Mouse (Mus musculus): ENCODE measurements around the gene Atf2. TPM values are rescaled to one million over a fixed set of nuclear protein-coding genes. Genes with fewer than 3 reads are reported as not detected.

Atf2 gene
- polyA plus RNA-seq, 1 experiment from 2014 or later, result 85.1 TPM

DNA sequence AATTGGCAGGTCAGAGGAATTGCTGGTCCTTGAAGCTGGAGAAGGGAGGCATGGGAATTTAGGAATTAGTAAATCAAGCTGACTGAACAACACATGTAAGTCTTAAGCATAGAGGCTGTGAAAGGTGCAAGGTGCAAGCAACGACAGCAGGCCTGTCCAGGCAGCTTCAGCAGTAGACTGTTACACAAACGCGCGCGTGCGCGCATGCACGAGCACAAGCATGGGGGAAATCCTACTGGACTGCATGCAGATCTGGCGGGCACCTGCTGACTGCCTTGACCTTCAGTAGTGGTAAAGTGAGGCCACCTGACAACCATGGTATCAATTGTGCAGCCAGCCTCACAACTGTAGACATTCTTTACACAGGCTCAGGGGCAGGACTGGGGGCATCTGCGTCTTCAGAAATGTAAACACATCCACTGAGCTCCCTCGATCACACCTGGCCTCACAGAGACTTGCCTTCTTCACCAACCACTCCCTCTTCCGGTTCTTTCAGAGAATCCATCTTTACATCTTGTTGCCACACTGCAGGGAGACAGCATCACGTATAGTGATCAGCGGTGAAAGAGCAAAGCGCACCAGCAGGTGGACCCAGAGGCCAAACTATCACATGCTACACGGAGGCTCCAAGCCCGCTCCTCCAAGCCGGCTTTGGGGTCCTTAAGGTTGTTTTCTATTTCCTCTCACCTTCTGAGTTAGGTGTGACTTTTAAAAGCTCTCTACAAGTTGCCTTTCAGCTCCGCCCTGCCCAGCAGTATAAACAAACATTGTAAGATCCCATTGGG, 100.4 kb downstream of the Atf2 start:
- no peak overlapping the region; the same call in 1 of the 2 replicates for H3K4me2 ChIP-seq (replicated peaks; ENCODE audit: low read depth, low read length)
- H3K4me1 ChIP-seq (ENCODE audit: control insufficient read depth, insufficient read depth, low read length), result no peaks in the 10 kb centered on the region
- peak; percentile 37; the same call in 1 of the 2 replicates for ATAC-seq (ENCODE audit: insufficient number of reproducible peaks, insufficient read depth, low FRiP score, low read depth)
- H3K36me3 ChIP-seq (ENCODE audit: control insufficient read depth, insufficient read depth, low read length), result no peaks in the 10 kb centered on the region
- H3K9me3 ChIP-seq (ENCODE audit: control insufficient read depth, low read depth, low read length), result no peaks in the 10 kb centered on the region
- H3K9ac ChIP-seq (replicated peaks; ENCODE audit: low read depth, low read length), result no peak overlapping the region
- no peak overlapping the region for H3K27ac ChIP-seq (ENCODE audit: low read length)
- 43% methylated on average over 19 of the region's 19 CpGs for WGBS
- no peaks in the 10 kb centered on the region for H3K27me3 ChIP-seq (ENCODE audit: control insufficient read depth, insufficient read depth, low read length)
- no peak overlapping the region for H3K4me3 ChIP-seq (ENCODE audit: low read depth, low read length)

DNA sequence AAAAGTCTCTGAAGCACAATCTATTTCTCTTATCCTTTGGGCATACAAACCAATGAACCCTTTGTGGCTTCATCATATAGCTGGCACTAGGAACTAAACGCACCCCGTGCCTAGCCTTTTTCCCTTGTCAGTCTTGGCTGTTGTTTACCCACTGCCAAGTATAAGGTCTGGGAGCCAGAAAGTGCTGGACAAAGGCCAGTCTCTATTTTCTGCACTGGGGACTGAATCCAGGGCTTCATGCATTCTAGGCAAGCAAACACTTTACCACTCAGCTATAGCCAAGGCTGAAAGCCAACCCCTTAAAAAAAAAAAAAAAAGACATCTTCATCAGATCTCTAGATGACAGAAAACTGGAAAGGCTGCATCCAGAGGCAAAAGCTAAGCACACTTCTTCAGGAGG, 102.1 kb downstream of the Atf2 start:
- Histone ChIP-seq H3K4me2 (replicated peaks; ENCODE audit: low read depth, low read length) (no peak overlapping the region), H3K27me3 (ENCODE audit: control insufficient read depth, insufficient read depth, low read length) (no peaks in the 10 kb centered on the region), H3K9ac (replicated peaks; ENCODE audit: low read depth, low read length) (no peak overlapping the region), H3K27ac (ENCODE audit: low read length) (no peak overlapping the region), H3K9me3 (ENCODE audit: control insufficient read depth, low read depth, low read length) (no peaks in the 10 kb centered on the region), H3K36me3 (ENCODE audit: control insufficient read depth, insufficient read depth, low read length) (no peaks in the 10 kb centered on the region), H3K4me3 (ENCODE audit: low read depth, low read length) (no peak overlapping the region), H3K4me1 (ENCODE audit: control insufficient read depth, insufficient read depth, low read length) (no peaks in the 10 kb centered on the region)
- ATAC-seq (ENCODE audit: insufficient number of reproducible peaks, insufficient read depth, low FRiP score, low read depth), result no peak
- 76% methylated on average over 2 of the region's 2 CpGs for WGBS

DNA sequence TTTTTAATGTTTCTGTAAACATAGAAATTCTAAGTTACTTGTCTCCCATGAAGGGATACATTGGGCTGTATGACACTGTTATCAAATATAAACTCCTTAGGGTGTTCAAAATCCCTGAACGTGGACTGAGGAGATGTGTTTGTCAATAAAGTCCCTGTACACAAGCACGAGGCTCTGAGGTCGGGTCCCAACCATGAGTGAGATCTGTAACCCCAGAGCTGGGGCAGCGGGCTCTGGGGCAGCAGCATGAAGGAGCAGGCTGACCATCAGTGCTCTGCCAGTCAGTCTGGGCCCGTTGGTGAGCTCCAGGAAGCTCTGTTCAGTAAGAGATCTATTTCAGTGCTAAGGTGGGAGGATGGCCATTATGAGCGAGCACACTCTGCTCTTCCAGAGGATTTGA, 104.0 kb downstream of the Atf2 start:
- no peaks in the 10 kb centered on the region for H3K27me3 ChIP-seq (ENCODE audit: control insufficient read depth, insufficient read depth, low read length)
- no peaks in the 10 kb centered on the region for H3K9me3 ChIP-seq (ENCODE audit: control insufficient read depth, low read depth, low read length)
- no peak overlapping the region for H3K9ac ChIP-seq (replicated peaks; ENCODE audit: low read depth, low read length)
- no peaks in the 10 kb centered on the region for H3K36me3 ChIP-seq (ENCODE audit: control insufficient read depth, insufficient read depth, low read length)
- WGBS, result 65% methylated on average over 6 of the region's 6 CpGs
- no peak overlapping the region for H3K4me2 ChIP-seq (replicated peaks; ENCODE audit: low read depth, low read length)
- H3K4me3 ChIP-seq (ENCODE audit: low read depth, low read length), result no peak overlapping the region
- H3K27ac ChIP-seq (ENCODE audit: low read length), result no peak overlapping the region
- H3K4me1 ChIP-seq (ENCODE audit: control insufficient read depth, insufficient read depth, low read length), result no peaks in the 10 kb centered on the region
- no peak for ATAC-seq (ENCODE audit: insufficient number of reproducible peaks, insufficient read depth, low FRiP score, low read depth)

DNA sequence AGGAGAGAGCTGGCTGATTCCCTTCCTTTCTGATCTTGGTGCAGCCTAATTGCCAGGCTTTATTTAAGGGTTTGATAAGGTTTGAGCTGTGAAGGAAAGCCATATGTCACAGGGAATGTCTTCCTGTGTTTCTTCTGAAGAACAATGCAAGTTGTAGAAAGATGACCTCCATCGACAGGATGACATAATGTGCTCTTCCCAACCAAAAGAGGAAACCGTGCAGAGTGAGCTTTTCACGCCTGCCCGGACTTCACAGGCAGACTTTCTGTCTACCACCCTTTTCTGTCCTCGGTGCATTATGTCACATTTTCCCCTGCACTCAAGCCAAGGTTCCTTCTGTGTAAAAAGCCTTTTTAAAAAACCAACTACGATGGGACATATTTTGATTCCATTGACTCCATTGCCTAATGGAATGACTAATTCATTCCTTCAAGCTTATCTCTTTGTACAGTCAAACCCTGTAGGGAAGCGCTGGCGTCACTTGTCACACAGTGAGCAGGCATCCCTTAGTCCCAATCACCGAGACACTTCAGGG, 110.0 kb downstream of the Atf2 start:
- Histone ChIP-seq H3K4me1 (ENCODE audit: control insufficient read depth, insufficient read depth, low read length) (no peaks in the 10 kb centered on the region), H3K9me3 (ENCODE audit: control insufficient read depth, low read depth, low read length) (no peaks in the 10 kb centered on the region), H3K4me2 (replicated peaks; ENCODE audit: low read depth, low read length) (no peak overlapping the region), H3K36me3 (ENCODE audit: control insufficient read depth, insufficient read depth, low read length) (no peaks in the 10 kb centered on the region), H3K27me3 (ENCODE audit: control insufficient read depth, insufficient read depth, low read length) (no peaks in the 10 kb centered on the region), H3K27ac (ENCODE audit: low read length) (no peak overlapping the region), H3K4me3 (ENCODE audit: low read depth, low read length) (no peak overlapping the region), H3K9ac (replicated peaks; ENCODE audit: low read depth, low read length) (no peak overlapping the region)
- WGBS, result 56% methylated on average over 9 of the region's 9 CpGs
- ATAC-seq (ENCODE audit: insufficient number of reproducible peaks, insufficient read depth, low FRiP score, low read depth), result no peak

DNA sequence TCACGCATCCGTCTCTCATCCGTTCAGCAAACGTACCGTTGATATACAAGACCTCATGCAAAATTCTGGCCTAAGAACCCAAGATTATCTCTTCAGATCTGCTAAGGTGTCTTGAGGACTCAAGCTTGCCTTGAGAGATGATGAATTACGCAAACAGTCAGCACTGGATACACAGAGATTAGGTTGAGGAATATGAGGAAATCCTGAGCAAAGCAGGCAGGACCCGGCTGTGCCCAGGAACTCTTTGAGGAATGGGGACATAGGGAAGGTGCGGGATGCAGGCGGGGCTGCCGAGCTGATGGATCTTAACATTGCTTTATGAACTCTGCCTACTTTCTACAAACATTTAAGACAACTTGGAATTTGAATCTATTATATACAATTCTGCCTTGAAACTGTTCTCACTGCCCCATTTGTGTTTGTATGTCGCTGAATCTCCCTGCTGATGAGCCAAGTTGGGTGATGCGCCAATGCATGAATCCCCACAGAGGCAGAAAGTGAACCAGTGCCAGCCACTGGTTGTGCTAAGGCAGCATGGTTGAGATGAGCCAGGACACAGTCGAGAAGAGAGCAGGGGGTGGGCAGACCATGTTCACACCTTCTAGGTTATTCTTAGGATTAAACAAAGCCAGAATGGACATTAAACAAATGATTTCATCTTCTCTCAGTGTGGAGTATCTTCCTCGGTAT, 112.0 kb downstream of the Atf2 start:
- no peak overlapping the region for H3K27ac ChIP-seq (ENCODE audit: low read length)
- no peak for ATAC-seq (ENCODE audit: insufficient number of reproducible peaks, insufficient read depth, low FRiP score, low read depth)
- no peaks in the 10 kb centered on the region for H3K9me3 ChIP-seq (ENCODE audit: control insufficient read depth, low read depth, low read length)
- H3K27me3 ChIP-seq (ENCODE audit: control insufficient read depth, insufficient read depth, low read length), result no peaks in the 10 kb centered on the region
- no peak overlapping the region for H3K4me3 ChIP-seq (ENCODE audit: low read depth, low read length)
- H3K36me3 ChIP-seq (ENCODE audit: control insufficient read depth, insufficient read depth, low read length), result no peaks in the 10 kb centered on the region
- H3K4me1 ChIP-seq (ENCODE audit: control insufficient read depth, insufficient read depth, low read length), result no peaks in the 10 kb centered on the region
- H3K9ac ChIP-seq (replicated peaks; ENCODE audit: low read depth, low read length), result no peak overlapping the region
- H3K4me2 ChIP-seq (replicated peaks; ENCODE audit: low read depth, low read length), result no peak overlapping the region
- 63% methylated on average over 14 of the region's 14 CpGs for WGBS

DNA sequence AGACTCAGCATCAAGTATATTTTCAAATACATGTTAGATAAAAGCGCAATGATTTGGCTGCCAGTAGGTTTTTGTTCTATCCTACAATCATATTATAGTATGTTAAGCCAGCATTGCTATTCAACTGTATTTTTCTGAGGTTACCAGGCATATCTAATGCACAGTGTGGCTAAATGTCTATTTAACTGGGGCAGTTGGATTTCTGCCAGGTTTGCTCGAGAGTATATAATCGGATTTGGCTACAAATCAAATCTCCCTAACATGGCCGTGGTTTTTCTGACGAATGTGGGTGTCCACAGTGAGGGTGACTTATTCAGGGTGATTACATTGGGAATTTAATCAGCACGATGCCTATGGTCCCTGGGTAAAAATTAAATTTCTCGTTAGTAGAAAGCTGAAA, 112.6 kb downstream of the Atf2 start:
- Histone ChIP-seq H3K4me2 (replicated peaks; ENCODE audit: low read depth, low read length) (no peak overlapping the region), H3K9ac (replicated peaks; ENCODE audit: low read depth, low read length) (no peak overlapping the region), H3K27me3 (ENCODE audit: control insufficient read depth, insufficient read depth, low read length) (no peaks in the 10 kb centered on the region), H3K4me1 (ENCODE audit: control insufficient read depth, insufficient read depth, low read length) (no peaks in the 10 kb centered on the region), H3K9me3 (ENCODE audit: control insufficient read depth, low read depth, low read length) (no peaks in the 10 kb centered on the region), H3K36me3 (ENCODE audit: control insufficient read depth, insufficient read depth, low read length) (no peaks in the 10 kb centered on the region), H3K27ac (ENCODE audit: low read length) (no peak overlapping the region), H3K4me3 (ENCODE audit: low read depth, low read length) (no peak overlapping the region)
- 45% methylated on average over 7 of the region's 7 CpGs for WGBS
- no peak for ATAC-seq (ENCODE audit: insufficient number of reproducible peaks, insufficient read depth, low FRiP score, low read depth)

DNA sequence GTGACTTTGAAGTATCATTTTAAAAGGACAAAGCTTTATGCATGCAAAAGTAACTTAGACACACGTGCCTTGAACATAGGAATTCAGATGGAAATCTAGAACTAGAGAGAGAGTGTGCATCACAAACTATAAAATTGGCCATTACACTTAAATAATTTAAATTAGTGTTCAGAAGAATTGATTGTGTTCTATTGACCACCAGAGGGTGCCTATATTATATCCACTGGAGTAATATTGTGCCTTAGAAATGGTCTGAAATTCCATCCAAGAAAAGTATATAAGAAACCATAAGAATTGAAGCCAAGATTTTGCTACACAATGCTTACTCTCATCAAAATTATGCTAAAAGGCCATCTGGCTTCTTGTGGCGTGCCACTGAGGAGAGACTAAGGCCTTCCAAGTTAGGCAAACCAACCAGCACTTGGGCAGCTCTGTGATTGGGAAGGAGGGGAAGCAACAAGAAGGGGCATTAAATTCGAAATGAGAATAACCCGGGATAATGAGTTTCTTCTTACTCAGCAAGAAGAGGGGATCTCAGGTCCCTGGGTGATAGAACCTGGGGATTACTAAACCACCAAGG, 113.3 kb downstream of the Atf2 start:
- WGBS, result 83% methylated on average over 4 of the region's 4 CpGs
- Histone ChIP-seq H3K27me3 (ENCODE audit: control insufficient read depth, insufficient read depth, low read length) (no peaks in the 10 kb centered on the region), H3K9me3 (ENCODE audit: control insufficient read depth, low read depth, low read length) (no peaks in the 10 kb centered on the region), H3K4me2 (replicated peaks; ENCODE audit: low read depth, low read length) (no peak overlapping the region), H3K4me3 (ENCODE audit: low read depth, low read length) (no peak overlapping the region), H3K4me1 (ENCODE audit: control insufficient read depth, insufficient read depth, low read length) (no peaks in the 10 kb centered on the region), H3K9ac (replicated peaks; ENCODE audit: low read depth, low read length) (no peak overlapping the region), H3K36me3 (ENCODE audit: control insufficient read depth, insufficient read depth, low read length) (no peaks in the 10 kb centered on the region), H3K27ac (ENCODE audit: low read length) (no peak overlapping the region)
- ATAC-seq (ENCODE audit: insufficient number of reproducible peaks, insufficient read depth, low FRiP score, low read depth), result no peak

DNA sequence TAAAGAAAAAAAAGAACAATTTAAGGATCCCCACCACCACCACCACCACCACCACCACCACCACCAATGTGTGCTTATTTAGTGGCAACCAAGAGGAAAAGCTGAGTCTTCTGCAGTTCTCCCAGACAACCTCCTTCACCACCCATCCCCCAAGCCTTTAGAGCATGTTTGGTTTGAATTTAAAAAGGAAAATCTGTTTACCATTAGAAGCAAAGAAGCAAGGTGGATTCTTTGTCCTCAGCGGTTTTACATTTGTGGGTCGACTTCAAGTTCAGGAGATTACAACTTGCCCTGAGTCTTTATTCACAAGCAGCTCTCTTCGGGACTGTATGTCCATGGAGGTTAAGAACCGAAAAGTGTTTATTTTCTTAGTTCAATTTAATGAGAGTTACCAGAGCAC, 115.5 kb downstream of the Atf2 start:
- WGBS, result 27% methylated on average over 4 of the region's 4 CpGs
- no peak overlapping the region for H3K27ac ChIP-seq (ENCODE audit: low read length)
- H3K4me3 ChIP-seq (ENCODE audit: low read depth, low read length), result no peak overlapping the region
- no peak for ATAC-seq (ENCODE audit: insufficient number of reproducible peaks, insufficient read depth, low FRiP score, low read depth)
- no peak overlapping the region for H3K9ac ChIP-seq (replicated peaks; ENCODE audit: low read depth, low read length)
- no peaks in the 10 kb centered on the region for H3K9me3 ChIP-seq (ENCODE audit: control insufficient read depth, low read depth, low read length)
- H3K4me1 ChIP-seq (ENCODE audit: control insufficient read depth, insufficient read depth, low read length), result no peaks in the 10 kb centered on the region
- H3K27me3 ChIP-seq (ENCODE audit: control insufficient read depth, insufficient read depth, low read length), result no peaks in the 10 kb centered on the region
- H3K4me2 ChIP-seq (replicated peaks; ENCODE audit: low read depth, low read length), result no peak overlapping the region
- no peaks in the 10 kb centered on the region for H3K36me3 ChIP-seq (ENCODE audit: control insufficient read depth, insufficient read depth, low read length)
